Mouse (Mus musculus): ENCODE data around the gene AL732309.1. TPM values are rescaled to one million over a fixed set of nuclear protein-coding genes. Genes with fewer than 3 reads are reported as not detected.
"Not testable (repeated sequence)": the region's sequence is repeated elsewhere in the genome, so short reads cannot be mapped to it uniquely, and the experiment has no call there.

The AL732309.1 gene
- total RNA-seq, 2 experiments from 2014 or later, result 3.8 to 3.9 TPM

DNA sequence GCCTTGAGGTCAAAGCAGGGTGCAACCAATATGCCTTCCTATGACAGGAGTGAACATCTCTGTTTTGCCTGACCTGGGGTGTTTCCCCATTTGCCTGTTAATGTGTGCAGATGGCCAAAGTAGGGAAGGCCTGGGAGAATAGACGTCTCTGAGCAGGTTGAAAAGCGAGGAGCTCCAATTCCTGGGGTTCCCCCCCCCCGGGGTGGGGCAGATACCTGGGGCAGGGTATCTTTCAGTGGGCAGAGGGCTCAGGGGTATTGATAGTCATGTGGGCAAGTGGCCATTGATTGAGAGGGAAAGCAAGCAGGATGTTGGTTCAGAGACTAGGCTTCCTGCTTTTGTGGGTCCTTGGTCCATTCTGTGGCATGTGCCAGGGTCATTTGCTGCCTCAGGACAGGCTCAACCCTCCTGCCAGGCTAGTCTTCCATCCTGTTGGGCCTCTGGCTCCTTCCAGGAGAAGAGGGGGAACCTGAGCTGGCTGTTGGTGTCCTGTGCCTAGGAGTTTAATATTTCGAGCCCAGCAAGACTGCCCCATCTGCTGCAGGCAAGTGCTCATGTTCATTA is 21.2 kb upstream of the AL732309.1 start:
- no peak for DNase-seq (ENCODE audit: low spot score in 2 of 2)

DNA sequence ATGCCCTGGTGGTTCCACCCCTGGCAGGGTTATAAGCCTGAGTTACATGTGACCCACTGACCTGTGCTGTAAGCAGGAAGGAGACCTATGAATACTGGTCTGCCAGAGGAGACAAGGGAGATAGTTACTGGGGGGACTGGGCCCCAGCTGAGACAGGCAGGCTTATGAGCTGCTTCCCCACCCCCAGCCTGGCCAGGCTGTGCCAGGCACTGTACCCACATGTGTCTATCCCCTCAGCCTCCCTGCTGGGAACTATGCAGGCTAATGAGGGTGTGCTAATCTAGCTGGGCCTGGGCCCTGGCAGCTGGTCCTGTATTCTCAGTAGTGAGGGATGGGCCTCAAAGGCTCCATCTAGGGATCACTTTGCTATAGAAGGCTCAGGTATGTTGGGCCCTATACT is 20.6 kb upstream of the AL732309.1 start:
- no peak for DNase-seq (ENCODE audit: low spot score in 2 of 2)

GRCm38 (mm10) chr2:25266720-25267119 is 20.1 kb upstream of the AL732309.1 start:
- peak in 1 of 2 experiments; percentile 78 for DNase-seq (ENCODE audit: low spot score in 2 of 2)

- peak in 1 of 2 experiments; percentile 47 for DNase-seq (ENCODE audit: low spot score in 2 of 2)
Observed at GRCm38 (mm10) chr2:25265897-25266656, 19.4 kb upstream of the AL732309.1 start.

GRCm38 (mm10) chr2:25264851-25265250 is 18.2 kb upstream of the AL732309.1 start:
- no peak for DNase-seq (ENCODE audit: low spot score in 2 of 2)

DNA sequence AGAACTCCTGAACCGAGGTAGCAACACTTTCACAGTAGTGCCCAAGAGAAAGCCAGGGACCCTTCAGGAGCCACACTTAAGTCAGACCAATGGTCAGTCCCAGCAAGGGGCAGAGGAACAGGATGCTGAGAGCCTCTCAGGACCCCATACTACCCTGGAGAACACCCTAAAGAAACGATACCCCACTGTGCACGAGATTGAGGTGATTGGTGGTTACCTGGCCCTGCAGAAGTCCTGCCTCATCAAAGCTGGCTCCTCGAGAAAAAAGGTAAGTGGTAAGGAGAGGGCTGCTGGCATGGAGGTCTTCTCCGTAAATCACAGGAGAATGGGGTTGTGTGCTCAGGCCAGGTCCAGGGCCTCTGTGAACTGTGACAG is 17.6 kb upstream of the AL732309.1 start:
- no peak for DNase-seq (ENCODE audit: low spot score in 2 of 2)

DNA sequence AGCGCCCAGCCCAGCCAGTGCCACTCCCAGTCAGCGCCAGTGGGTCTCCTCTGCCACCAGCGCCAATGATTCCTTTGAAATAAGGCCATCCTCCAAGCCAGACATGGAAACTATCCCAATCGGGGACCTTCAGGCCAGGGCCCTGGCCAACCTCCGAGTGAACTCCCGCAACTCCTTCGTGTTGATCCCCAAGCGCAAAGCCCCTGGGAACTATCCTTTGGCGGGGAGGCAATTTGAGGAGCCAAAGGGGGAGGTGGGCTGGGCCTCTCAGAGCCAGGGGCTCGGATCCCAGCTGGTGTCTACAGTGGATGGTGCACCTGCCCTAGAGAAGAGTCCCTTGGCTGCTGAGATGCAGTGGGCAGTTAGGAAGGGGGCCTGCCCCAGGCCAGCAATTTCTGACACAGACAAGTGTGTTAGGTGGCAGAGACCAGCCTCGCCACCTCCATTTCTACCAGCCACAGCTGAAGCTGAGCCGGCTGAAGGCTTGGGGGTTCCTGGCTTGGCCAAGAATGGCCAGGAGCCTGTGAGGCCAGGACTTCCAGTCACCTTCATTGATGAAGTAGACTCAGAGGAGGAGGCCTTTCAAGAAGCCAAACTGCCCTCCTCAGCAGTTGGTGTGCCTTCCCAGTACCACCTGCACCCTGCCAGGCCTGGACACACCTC is 17.1 kb upstream of the AL732309.1 start:
- no peak for DNase-seq (ENCODE audit: low spot score in 2 of 2)

GRCm38 (mm10) chr2:25262795-25263622 is 16.3 kb upstream of the AL732309.1 start:
- DNase-seq (ENCODE audit: low spot score in 2 of 2), result peak in 1 of 2 experiments; percentile 54

DNA sequence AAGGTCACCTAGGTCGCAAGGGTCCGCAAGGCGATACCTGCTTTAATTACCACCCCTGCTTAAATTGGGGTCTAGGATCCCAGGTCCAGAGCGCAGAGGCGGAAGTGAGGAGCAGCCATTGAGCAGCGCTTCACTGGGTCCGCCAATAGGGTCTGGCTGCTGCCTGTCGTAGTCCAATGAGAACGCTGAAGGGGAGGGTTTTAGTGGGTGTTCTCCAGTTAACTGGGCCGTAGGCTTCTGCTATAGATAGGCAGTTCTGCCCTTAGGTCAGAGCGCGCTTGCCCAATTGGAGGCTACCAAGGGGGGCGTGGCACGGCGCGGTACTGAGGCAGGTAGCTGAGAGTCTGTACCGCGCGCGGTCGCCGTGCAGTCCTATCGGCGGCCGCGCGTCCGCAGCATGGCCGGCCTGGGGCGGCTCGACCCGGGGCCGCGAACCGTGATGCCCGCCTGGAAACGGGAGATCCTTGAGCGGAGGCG is 15.7 kb upstream of the AL732309.1 start, which contains the start of gene Tprn:
Gene Tprn, plus strand, starts transcription at position 328 of the 477 bp plus-strand sequence.
- DNase-seq (ENCODE audit: low spot score in 2 of 2), result peak; percentile 93 to 97

GRCm38 (mm10) chr2:25261870-25262269 is 15.2 kb upstream of the AL732309.1 start:
- DNase-seq (ENCODE audit: low spot score in 2 of 2), result peak in 1 of 2 experiments; percentile 68

DNA sequence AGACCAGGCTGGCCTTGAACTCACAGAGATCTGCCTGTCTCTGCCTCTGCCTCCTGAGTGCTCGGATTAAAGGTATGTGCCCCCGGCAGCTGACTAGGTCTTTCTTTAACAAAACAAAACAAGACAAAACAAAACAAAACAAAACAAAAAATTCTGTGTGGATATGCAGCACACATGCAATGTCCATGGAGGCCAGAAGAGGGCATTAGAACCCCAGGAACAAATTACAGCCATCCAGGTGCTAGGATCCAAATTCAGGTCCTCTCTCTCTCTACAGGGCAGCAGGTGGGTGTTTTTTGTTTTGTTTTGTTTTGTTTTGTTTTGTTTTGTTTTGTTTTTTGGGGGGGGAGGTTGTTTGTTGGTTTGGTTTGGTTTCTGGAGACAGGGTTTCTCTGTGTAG is 12.2 kb upstream of the AL732309.1 start:
- DNase-seq (ENCODE audit: low spot score in 2 of 2), result no peak

GRCm38 (mm10) chr2:25257250-25257649 is 10.6 kb upstream of the AL732309.1 start:
- not testable (repeated sequence) for DNase-seq (ENCODE audit: low spot score in 2 of 2)

GRCm38 (mm10) chr2:25256443-25257109 is 9.9 kb upstream of the AL732309.1 start:
- DNase-seq (ENCODE audit: low spot score in 2 of 2), result not testable (repeated sequence)

- peak; percentile 78 to 88 for DNase-seq (ENCODE audit: low spot score in 2 of 2)
Observed at GRCm38 (mm10) chr2:25255284-25255779, 8.7 kb upstream of the AL732309.1 start, which contains the start of gene Tmem203. Gene Tmem203, plus strand, starts transcription at chr2:25255439.

DNA sequence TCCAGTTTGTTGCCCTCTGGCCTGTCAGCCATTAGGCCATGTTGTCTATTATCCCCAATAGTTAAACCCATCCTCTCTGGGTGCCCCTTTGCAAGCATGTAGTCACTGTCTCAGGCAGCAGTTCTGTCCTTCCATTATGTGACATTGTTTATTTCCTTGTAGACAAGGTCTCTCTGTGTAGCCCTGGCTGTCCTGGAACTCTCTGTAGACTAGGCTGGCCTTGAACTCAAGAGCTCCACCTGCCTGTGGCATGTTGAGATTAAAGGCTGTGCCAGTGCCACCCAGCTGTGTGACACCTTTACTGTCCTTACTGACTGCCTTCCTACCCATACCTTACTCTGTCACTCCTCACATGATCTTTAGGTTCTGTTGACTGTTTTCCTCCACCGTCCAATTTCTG is 5.7 kb upstream of the AL732309.1 start:
- no peak for DNase-seq (ENCODE audit: low spot score in 2 of 2)

GRCm38 (mm10) chr2:25244144-25244543 is 2.5 kb downstream of the AL732309.1 start:
- no peak for DNase-seq (ENCODE audit: low spot score in 2 of 2)

DNA sequence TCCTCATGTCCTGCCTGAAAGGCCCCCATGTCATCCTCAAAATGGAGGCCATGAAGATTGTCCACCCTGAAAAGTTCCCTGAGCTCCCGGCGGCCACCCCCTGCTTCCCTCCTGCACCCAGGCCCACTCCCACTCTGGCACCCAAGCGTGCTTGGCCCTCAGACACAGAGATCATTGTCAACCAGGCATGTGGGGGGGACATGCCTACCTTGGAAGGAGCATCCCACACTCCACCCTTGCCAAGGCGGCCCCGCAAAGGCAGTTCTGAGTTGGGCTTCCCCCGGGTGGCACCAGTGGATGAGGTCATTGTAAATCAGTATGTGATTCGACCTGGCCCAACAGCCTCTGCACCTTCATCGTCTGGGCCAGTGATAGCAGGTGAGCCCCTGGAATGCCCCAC is 3.3 kb downstream of the AL732309.1 start:
- DNase-seq (ENCODE audit: low spot score in 2 of 2), result no peak

DNA sequence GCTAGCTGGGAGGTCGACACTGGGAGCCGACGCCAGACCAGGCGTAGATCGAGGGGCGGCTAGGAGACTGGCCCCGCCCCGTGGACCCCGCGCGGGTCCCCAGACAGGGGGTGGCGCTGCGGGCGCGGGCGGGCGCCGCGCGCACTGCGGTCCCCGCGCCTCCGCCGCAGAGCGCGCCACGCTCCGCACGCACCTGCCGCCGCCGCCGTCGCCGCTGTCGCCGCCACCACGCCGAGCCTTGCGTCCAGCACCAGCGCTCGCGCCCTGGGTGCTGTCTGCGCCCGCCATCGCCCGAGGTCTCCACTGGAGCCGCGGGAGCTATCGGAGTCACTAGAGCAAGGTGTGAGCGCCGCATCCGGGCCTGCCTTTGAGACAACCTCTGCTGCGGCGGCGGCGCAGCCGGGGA is 4.6 kb downstream of the AL732309.1 start, which contains the start of the genes Rnf208 and Cysrt1:
Gene Rnf208, plus strand, starts transcription at position 155 of the 406 bp plus-strand sequence.
Gene Cysrt1, minus strand, starts transcription at position 352 of the 406 bp plus-strand sequence.
- peak in 1 of 2 experiments; percentile 50 for DNase-seq (ENCODE audit: low spot score in 2 of 2)

DNA sequence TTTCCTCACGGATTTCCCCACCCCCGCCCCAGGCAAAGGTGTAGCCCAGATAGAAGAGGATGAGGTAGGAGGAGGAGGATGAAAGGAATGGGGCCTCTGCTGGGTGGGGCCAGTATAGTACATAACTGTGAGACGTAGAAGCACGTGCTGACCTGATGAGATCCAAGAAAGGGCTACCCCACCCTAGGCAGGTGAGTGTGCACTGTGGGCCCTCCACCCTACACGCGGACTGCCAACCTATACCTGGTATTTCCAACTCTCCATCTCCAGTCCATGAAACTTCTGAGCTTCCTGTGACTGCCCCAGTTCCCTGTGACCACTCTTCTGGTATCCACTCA is 5.3 kb downstream of the AL732309.1 start:
- DNase-seq (ENCODE audit: low spot score in 2 of 2), result no peak
